Mouse (Mus musculus) cerebellum, adult 11-12 months (tissue): Measurements from ENCODE around the gene Ppp1r9a.
A peak's percentile ranks its signal among the peaks of the same experiment; 100 is the strongest.

Experiments
- DNase-seq: peaks from one replicate; pipeline ENCODE4 v3.0.0; 2022

The Ppp1r9a gene

DNA sequence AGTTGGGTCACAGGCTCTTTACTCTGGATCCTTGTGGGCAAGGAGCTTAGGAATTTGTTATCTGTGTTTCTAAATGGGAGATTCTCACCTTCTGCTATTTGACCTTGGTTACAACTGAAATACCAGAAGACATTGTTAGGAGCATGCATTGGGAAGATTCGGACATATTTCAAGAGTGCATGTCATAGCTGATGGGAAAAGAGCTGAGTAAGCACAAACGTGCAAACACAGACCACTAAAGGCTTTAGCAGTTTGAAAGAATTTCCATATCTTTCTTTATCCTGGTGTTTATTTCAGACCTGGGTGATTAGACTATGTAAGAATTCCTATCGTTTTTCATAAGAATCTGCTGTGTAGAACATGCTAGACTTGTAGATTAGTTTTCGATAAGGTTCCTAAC, 59.5 kb downstream of the Ppp1r9a start:
- DNase-seq, result no peak

DNA sequence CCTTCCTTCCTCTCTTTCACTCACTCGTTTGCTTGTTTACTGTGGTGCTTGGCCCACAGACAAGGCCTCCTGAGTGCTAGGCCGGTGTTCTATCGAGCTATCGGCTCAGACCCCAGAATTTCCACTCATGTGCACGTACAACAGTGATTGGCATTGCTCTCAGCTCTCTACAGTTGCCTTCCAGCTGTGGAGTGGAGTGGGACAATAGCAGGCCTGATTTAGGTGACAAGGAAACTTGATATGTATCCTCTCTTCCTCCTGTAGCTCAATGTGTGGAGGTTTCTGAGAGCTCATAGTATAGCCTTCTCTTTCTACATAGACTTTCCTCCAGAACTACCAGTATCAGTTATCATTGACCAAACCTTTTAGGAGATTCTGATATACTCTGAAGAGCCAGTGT, 60.3 kb downstream of the Ppp1r9a start:
- no peak for DNase-seq

DNA sequence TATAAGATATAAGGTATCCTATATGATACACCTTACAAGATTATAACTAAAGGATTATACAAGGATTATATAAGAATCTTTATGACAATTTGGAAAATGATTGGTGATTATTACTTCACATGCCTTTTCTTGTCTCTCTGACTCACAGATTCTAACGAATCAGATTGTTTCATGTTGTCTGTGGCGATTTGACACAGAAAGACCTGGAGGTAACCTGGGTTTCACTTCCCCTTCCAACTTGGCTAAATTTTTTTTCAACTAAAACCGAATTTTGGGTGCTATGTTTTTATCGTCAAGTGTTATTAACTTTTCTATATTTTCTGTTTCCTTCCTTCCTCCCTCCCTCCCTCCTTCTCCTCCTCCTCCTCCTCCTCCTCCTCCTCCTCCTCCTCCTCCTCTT, 64.5 kb downstream of the Ppp1r9a start:
- no peak for DNase-seq

DNA sequence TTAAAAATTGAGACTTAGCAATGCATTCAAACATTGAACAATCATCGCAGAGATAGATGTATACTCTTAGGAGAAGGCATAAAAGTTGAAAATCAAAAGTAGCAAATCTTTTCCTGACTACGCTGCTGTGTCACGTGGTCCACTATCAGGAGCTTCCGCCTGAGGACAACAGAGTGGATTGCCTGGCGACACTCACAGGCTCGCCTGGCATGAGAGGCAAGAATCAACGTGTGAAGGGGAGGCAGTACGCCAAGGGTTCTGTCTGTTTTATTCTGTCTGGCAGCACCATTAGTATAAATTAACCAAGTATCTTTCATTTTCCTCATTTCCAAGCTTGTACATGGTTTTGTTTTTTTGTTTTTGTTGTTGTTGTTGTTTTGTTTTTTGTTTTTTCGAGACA, 68.5 kb downstream of the Ppp1r9a start:
- no peak for DNase-seq

DNA sequence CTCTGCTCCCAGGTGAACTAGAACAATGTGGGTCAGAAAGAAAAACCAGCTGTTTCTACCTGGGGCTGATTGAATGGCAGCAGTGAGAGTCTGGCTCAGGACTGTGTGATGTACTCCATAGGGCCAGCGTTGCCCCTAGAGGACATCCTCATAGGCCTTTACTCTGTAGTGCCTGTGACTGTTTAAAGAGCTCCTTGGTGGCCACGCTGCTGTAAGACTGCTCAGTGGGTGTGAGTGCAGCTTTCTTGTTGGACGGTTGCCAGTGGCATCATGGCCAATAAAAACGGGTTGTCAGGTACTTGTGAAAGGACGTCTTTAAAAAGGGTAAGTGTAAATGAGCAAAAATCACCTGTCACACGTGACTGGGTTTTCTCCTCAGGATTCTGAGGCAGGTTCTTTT, 70.1 kb downstream of the Ppp1r9a start:
- no peak for DNase-seq

DNA sequence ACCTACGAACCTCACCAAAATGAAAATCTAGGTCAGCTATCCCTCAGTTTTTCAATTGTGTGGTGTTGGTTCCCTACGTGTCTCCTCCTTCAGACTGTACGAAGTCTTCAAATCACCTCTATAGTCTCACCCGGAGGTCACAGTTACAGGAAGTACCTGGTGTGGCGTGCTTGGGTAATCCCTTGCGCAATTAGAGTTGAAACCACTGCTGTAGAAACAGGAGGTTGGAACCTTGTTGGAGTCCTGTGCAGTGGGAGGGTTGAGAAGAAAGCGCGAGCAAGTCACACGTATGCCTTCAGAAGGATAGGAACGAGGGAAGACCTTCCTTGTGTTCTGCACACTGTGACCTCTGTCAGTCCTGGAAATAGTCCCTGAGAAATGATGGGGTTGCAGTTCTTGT, 70.6 kb downstream of the Ppp1r9a start:
- no peak for DNase-seq

DNA sequence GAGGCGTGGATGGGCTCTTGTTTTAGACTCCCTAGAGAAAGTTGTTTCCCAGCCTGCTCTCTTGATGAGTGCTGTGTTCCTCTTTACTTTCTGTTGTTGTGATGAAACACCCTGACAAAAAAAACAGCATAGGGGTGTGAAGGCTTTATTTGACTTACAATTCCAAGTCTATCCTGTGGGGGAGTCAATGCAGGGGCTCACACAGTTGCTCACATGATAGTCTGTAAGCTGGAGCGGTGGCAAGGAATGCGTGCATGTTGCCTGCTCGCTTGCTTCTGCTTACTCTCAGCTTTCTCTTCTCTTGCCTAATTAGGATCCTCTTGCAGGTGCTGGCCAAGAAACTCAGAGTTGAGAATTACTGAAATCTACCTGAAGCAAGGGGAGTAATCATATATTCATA, 74.8 kb downstream of the Ppp1r9a start:
- no peak for DNase-seq

DNA sequence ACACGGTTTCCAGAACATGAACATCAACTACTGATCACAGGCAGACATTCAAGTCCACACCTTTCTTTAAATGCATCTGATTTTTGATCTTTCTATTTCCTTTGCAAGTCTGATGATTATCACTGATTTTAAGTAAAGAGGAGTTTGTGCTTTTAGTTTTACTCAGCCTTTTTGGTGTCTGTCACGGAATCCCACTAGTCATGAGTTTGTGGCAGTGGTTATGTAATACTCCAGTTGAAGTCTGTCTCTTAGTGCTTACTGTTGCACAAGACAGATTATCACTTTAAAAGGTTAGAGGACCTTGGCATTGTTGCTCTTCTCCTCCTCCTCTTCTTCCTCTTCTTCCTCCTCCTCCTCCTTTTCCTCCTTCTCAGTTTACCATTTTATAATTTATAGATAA, 75.5 kb downstream of the Ppp1r9a start:
- DNase-seq, result no peak

DNA sequence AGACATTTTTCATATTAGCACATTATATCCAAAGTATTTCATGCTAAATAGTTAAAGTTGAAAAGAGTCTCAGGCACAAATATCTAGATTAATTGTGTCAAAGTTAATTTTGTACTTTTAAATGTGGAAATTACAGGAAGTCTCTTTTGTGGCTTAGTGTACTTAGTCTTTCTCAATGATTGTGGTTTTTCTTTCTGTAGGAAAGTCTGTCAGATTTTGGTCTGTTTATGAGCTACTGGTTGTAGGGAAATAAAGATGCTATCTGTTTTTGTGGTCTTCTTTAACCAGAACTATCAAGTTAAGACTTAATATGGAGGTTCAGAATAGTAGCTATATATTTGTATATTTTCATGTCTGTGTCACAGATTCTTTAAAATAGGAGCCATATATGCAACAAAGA, 76.2 kb downstream of the Ppp1r9a start:
- no peak for DNase-seq

DNA sequence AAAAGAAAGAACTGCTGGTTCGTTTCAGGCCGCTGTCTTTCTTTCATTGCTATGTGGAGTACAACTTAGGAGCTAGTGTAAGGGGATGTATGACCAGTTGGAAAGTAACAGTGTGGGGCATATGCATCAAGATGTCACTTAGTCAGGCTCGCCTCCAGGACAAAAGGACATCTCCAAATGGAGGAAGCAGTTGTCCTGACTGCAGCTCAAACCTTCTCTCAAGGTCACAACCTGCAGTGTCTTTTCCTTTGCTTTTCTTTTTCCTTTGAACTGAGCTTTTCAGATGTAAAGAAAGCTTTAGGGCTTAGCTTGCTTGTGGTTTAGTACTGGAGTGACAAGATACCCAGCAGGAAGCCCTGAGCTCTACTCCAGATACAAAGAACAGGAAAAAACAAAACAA, 77.4 kb downstream of the Ppp1r9a start:
- DNase-seq, result no peak

DNA sequence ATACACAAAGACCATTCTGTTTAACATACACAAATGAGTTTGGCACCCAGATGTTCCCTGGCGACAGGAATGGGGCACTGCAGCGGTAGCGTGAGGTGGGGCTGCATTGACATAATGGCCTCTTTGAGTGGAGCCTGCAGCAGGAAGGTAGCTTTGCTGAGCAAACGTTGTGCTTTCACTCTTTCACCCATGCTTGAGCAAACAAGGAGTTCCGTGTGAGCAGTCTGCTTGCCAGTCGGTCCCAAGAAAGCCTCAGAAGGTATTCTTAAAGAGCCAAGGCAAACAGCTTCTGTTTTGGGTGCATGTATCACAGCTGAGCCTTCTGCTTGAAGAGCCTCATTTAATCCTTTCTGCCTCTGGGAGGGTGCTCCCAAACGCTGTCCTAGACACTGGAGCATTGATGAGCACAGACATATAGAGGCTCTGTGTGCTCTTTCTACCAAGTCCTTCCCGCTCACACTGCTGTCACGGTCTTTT, 80.0 kb downstream of the Ppp1r9a start:
- DNase-seq, result no peak

DNA sequence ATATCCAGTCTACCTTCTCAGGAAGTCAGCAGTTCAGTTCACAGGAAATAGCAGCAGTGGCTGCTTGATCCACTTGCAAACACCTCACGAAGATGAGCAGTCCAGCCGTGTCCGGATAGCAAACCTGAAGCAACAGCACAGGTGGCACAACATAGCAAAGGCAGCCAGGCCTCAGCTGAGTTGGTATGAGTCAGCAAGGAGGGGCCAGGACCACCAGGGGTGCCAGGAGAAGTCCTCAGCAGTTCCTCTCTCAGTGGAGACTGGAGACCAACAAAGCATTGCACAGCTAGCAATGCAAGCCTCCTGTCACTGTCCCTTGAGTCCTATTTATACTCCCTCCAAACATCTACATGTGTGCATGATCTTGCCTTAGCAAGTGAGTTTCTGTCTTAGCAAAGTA, 83.0 kb downstream of the Ppp1r9a start:
- no peak for DNase-seq

DNA sequence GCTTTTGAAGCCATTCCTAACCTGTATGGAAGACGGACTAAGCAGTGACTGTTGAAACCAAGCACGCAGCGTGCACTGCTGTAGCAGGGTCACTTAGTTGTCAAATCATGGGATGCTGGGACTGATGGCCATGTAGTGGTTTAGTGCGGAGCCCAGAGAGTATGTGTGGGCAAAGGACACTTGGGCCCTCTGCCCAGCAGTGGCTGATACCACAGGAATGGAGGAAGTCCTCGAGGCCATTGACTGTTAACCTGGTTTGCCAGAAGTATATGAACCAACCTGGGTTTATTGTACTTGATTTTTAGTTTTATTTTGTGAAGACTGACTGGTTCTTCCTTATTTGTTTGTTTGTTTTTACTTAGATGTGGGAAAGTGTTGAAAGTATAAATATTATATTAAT, 84.4 kb downstream of the Ppp1r9a start:
- no peak for DNase-seq

DNA sequence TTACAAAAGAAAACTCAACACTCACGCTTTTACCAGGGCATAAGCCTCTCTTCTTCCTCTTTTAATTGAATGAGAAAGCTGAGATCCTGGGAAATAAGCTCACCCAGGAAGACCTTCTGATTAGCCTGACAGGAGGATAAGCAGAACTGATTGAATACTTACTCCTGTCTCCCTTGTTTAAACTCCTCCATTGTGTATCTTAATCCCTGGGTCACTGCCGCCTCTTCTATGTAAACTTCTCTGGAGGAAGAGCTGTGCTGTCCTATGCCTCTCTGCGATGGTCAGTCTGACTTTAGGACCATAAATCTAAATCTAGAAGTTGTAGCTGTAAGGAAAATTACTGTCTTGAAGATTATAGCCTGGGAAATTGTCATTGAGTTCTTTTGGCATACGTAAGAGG, 86.0 kb downstream of the Ppp1r9a start:
- no peak for DNase-seq

DNA sequence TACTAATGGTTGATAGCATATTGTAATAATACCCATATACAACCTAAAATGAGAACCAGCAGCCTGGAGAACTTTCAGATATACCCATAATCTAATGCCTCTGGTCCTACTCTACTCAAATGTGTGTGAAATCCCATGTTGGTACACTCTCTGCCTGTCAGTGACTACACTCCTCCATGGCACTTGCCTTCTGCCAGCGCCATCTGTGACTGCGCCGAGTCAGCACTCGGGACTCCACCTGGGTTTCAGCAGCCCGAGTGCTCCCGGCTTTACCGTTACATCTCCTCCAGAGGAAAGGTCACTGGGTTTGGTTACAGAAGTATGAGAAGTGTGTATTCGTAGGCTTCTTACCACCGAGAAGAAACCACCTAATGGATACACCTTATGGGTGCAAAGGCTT, 89.6 kb downstream of the Ppp1r9a start:
- DNase-seq, result peak; percentile 23

DNA sequence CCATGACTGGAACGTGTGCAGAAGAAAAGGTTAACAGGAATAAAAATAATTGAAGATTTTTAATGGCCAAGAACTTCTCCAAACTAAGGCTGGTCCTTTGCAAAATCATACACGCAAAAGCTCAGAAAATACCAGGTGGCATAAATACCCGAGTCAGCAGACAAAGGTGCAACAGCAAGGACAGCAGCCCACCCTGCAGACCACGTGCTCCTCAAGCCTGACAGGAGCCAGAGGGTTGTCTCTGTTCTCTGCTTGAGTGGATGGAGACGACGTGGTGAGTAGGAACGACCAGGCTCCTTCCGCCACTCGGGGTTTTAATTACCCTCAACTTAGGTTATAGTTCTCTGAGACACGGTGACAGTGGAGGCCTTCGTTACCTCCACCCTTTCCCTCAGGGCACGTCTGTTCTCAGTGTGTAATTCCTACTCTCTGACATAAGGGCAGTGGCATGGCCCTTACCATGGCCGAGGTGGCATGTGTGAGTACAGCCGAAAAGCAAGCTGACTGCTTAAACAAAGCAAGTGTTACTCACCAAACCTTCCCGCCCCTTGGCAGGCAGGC, 91.0 kb downstream of the Ppp1r9a start:
- no peak for DNase-seq

DNA sequence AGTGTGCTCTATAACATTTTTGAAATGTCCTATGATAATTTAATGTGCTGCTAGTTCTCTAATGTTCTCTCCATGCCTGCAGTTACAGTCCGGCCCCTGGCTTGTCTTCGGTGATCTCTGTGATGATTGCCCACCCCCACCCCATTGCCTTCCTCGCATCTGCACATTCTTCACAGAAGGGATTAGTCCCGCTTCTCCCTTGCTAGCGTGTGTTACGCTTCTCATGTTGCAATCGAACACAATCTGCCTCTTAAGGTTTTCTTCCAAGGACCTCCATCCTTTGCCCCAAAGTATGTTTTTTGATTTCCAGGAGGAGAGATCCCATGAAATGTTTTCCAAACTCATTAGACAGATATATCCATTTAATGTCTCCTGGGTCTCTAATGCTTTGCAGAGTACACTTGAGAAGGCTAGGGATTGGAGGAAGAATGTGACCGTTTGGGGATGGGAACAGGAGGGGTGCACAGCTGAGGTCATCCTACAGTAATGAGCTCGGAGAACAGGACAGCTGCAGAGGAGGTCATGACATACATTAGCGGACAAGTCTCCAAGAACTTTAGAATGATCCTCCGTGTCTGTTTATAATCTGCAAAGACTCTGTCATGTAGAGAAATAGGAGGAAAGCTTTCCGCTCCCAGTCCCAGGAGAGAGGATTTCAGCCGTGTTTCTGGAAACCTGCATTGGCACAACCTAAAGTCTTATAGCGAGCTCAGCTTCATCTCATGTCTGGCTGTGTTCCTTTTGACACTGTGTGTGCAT, 91.6 kb downstream of the Ppp1r9a start:
- no peak for DNase-seq

DNA sequence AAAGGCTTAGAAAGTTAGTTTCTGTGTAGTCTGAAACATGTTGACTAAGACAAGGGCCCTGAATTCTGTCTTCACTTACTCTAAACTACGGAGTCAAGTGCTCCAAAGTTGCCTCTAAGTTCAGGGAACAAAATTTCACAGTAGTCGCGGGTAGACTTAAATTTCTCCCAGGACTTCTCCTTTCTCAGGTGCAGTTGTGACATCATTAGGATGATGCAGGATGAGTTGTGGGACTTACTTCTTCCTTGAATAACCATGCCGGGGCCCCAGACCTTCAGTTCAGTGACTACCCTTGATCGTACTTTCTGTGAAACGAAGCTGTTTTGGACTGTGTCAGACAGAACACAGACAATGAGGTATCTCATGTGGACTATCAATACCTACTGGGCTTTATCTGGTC, 94.9 kb downstream of the Ppp1r9a start:
- no peak for DNase-seq

DNA sequence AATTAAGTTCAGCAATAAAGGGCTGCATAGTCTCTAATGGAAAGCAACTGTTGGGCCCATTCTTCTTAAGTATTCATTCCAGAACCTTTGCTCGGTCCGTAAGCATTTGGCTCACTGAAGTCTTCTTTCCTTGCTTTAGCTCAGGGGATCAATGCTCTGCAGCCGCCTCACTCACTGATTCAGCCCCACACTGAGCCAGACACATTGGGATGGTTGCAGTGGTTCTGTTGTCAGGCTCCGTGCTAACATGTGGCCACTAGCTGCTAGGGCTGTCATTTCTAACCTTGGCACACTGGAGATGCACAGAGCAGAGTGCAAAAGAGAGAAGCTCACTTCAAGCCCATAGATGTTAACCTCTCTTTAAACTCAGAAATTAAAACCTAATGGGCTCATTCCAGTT, 96.2 kb downstream of the Ppp1r9a start:
- no peak for DNase-seq

DNA sequence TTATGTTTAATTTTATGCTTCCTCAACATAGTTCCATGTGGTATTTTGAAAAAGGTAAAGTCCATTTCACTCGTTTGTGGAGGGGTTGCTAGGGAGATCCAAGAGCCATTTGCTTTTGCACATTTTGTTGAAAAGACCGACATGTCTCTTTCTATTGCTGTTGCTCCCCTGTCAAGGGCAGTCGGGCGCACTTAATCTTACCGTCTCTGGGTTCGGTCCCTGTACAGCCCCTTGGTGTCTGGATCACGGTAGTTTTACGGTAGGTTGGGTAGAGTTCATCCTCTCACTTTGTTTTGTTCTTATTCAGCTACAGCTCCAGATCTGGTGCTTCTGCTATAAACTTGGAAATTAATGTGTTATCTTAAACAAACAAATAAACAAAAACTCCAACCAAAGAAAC, 98.1 kb downstream of the Ppp1r9a start:
- DNase-seq, result no peak

DNA sequence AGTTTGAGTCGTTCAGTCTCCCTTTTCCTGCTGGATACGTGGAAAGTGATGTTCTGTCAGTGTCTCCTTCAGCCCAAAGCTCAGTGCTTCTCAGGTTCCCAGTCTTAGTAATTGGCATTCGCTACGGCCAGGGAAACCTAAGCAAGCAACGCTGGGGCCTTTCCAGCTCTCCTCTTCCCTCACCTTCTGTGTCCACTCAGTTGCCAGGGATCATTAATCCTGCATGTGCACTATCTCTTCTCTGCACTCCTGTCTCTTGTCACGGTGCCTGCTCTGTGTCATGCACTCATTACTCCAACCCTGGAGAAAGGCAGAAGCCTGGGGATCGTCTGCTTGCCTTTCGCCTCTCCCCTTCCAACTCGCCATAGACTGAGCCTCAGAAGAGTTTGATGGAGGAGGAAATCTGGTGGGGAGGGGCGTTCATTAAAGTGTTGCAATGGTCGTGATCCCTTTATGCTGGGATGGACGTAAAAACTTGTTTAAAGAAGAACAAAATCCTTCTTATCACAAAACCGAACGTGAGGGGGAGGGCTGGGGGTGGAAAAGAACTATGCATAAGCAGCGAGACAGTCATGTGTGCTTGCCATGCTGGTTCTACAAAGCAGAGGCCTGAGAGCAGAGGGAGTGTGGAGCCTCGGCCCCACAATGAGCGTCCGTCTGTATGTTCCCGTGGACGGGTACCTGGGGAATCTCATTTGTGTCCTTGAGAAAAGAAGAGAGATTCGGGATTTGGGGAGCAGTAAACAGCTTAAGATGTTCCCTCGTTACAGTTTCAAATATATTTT, 103.0 kb downstream of the Ppp1r9a start:
- DNase-seq, result peak; percentile 87

DNA sequence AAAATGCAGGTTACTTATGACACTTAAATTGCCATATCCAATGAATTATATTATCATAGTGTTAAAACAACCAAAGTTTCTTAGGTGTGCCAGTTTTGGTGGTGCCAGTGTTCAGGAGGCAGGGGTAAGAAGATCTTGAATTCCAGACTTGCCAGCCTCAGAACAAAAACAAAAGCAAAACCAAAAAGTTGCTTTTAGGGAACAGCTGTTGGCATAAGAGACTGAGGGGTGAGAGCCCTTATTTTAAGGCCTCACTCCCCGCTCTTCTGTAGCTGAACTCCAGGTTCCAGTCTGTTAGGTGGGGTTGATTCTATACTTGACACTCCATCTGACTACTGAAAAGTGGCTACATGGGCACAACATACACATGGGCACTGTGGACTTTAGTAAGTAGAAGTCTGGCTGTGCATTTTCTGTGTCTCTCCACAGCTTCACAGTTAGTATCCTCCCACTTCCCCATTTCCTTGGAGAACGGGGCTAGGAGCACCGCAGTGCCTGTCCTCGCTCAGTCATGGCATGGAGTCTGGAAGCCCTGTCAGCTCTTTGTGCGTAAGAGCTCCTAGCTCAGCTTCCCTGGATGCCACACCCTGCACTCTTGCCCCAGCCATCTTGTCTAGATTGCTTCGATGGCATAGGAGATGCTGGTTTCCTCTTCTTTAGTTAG, 103.7 kb downstream of the Ppp1r9a start:
- DNase-seq, result no peak

DNA sequence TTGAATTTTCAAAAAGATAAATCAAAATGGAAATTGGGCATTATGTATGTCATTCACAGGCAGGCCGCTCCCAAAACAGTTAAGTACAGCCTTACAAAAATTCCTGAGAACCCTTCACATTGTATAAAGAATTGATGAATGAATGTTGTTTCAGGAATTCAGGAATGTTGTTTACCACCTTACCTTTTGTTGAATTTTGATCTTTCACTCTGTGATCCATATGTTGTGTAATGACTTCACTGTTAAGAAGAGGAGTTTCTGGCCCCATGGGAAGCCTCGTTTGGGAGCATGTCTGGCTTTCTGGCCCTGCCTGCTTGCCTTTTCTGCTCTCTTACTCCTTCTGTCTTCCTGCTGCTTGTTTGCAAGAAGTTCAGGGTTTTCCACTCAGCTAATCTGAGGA, 105.4 kb downstream of the Ppp1r9a start:
- DNase-seq, result no peak

DNA sequence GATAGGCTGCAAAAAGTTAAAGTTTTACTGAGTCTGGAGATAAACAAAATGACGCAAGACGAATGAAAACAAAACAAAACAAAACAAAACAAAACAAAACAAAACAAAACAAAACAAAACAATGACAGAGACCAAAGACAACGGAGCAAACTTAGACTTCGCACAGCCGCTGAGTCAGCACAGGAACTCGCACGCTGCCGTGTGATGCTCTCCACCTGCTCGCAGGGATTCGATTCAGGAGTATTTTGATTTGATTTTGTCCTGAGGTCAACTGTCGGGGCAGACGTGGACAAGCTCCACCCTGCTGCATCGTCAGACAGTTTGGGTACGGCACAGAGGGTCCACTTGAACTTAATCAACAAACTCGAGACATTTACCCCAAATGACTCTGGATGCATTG, 105.9 kb downstream of the Ppp1r9a start:
- DNase-seq, result no peak
